In genomic region chr1:184039301-184039700, GRCm38 (mm10) we compare ENCODE assay signal across 28 mouse cellular contexts. TPM values are rescaled to one million over a fixed set of nuclear protein-coding genes. Genes with fewer than 3 reads are reported as not detected.
DNase-seq lines count a peak whose midpoint lies in the region; ATAC-seq lines count a peak whose summit lies in the region.
"Had no signal": no experiment of that assay in that cellular context is flagged by ENCODE, and none has a peak within 500 bp of the region (broad histone marks: within the 10 kb centered on the region; RNA-seq: fewer than 3 reads in every experiment).

No protein-coding gene starts in this region.

- peak; percentile 65 for DNase-seq in gastrocnemius, adult 18-20 months (ENCODE audit: low spot score)
- no peak for DNase-seq in gastrocnemius, postnatal 14 days
- DNase-seq in heart, postnatal 14 days, result no peak
- DNase-seq in lung, postnatal 10 days, result peak; percentile 56
- no peak for DNase-seq in lung, postnatal 4 days
- peak; percentile 31 for DNase-seq in gastrocnemius, postnatal 25 days
- DNase-seq: adrenal gland, postnatal 14 days; cerebellum, adult 8-10 months; cerebellum, postnatal 36 days; embryo, embryonic 11 days; kidney, adult 11 months; left cerebral cortex, postnatal 4 days; liver; retina, postnatal 1 day; right cerebral cortex, postnatal 25 days; thymus, postnatal 36 days had no signal

- no peak for ATAC-seq in heart, embryonic 13.5 days (ENCODE audit: extremely low read depth, insufficient number of reproducible peaks, low FRiP score, low TSS enrichment)
- no peak for ATAC-seq in kidney, embryonic 16.5 days (ENCODE audit: low FRiP score, low TSS enrichment)
- ATAC-seq: CD4-positive, CD25-positive, alpha-beta regulatory T cell, adult 4 months; forebrain, embryonic 16.5 days had no signal

- no peak overlapping the region for H3K9ac ChIP-seq in heart, embryonic 13.5 days
- no peak overlapping the region for H3K9ac ChIP-seq in kidney, embryonic 16.5 days (replicated peaks; ENCODE audit: low read length)
- H3K9ac ChIP-seq: embryonic facial prominence, embryonic 15.5 days; hindbrain, embryonic 13.5 days; liver, embryonic 15.5 days; lung, embryonic 15.5 days; neural tube, embryonic 12.5 days had no signal

- H3K4me1 ChIP-seq in heart, embryonic 13.5 days, result peaks cover 79% of the 10 kb centered on the region
- H3K4me1 ChIP-seq in kidney, embryonic 16.5 days (ENCODE audit: insufficient read depth, low read length), result peaks cover 14% of the 10 kb centered on the region

- H3K4me3 ChIP-seq in heart, embryonic 13.5 days, result no peak overlapping the region
- H3K4me3 ChIP-seq in kidney, embryonic 16.5 days (ENCODE audit: low read length), result no peak overlapping the region
- H3K4me3 ChIP-seq: embryonic facial prominence, embryonic 15.5 days; hindbrain, embryonic 13.5 days; liver, embryonic 15.5 days; lung, embryonic 15.5 days; neural tube, embryonic 12.5 days had no signal

- 91% methylated on average over 10 of the region's 10 CpGs for WGBS in heart, embryonic 13.5 days
- 85% methylated on average over 10 of the region's 10 CpGs for WGBS in kidney, embryonic 16.5 days

- peak overlapping the region; percentile 33; the same call in 1 of the 2 replicates for H3K4me2 ChIP-seq in heart, embryonic 13.5 days
- H3K4me2 ChIP-seq in kidney, embryonic 16.5 days (replicated peaks; ENCODE audit: low read depth, low read length), result no peak overlapping the region
- H3K4me2 ChIP-seq: embryonic facial prominence, embryonic 15.5 days; hindbrain, embryonic 13.5 days; liver, embryonic 15.5 days; lung, embryonic 15.5 days; midbrain, embryonic 11.5 days; neural tube, embryonic 12.5 days had no signal

- H3K27me3 ChIP-seq in heart, embryonic 13.5 days (replicated peaks), result no peaks in the 10 kb centered on the region
- no peaks in the 10 kb centered on the region for H3K27me3 ChIP-seq in kidney, embryonic 16.5 days (ENCODE audit: insufficient read depth, low read length)
- H3K27me3 ChIP-seq: embryonic facial prominence, embryonic 15.5 days; hindbrain, embryonic 13.5 days; liver, embryonic 15.5 days; lung, embryonic 15.5 days; neural tube, embryonic 12.5 days had no signal

- intact Hi-C loops in gastrocnemius, postnatal 14 days (cut with DNase I; ENCODE audit: low total_unique reads), result no loop called here
- intact Hi-C loops in heart, postnatal 14 days (cut with DNase I), result loop anchor here (10.0 kb wide), 1 partner anchor 196 kb away; no protein-coding TSS in a partner anchor

- no peaks in the 10 kb centered on the region for H3K9me3 ChIP-seq in heart, embryonic 13.5 days
- no peaks in the 10 kb centered on the region for H3K9me3 ChIP-seq in kidney, embryonic 16.5 days (ENCODE audit: low read length)
- H3K9me3 ChIP-seq: embryonic facial prominence, embryonic 15.5 days; hindbrain, embryonic 13.5 days; liver, embryonic 15.5 days; lung, embryonic 15.5 days; neural tube, embryonic 12.5 days had no signal

- peak overlapping the region; percentile 98; the same call in 1 of the 2 replicates for H3K27ac ChIP-seq in heart, embryonic 13.5 days (replicated peaks)
- H3K27ac ChIP-seq in kidney, embryonic 16.5 days (ENCODE audit: low read length), result no peak overlapping the region
- H3K27ac ChIP-seq: embryonic facial prominence, embryonic 15.5 days; hindbrain, embryonic 13.5 days; kidney, postnatal 0 days; liver, embryonic 15.5 days; lung, embryonic 15.5 days; macrophage; neural tube, embryonic 12.5 days had no signal

- peaks cover 28% of the 10 kb centered on the region for H3K36me3 ChIP-seq in heart, embryonic 13.5 days
- H3K36me3 ChIP-seq in kidney, embryonic 16.5 days (ENCODE audit: insufficient read depth, low read length), result no peaks in the 10 kb centered on the region
- H3K36me3 ChIP-seq: hindbrain, embryonic 13.5 days; liver, embryonic 15.5 days; lung, embryonic 15.5 days; neural tube, embryonic 12.5 days had no signal

RNA-seq across cellular contexts. Expression of gene 1700056E22Rik, which starts 5.2 kb away (rescaled TPM):
- under 1 TPM; 0.43 to 0.73 TPM for total RNA-seq in gastrocnemius, adult 18-20 months (2021)
- total RNA-seq in gastrocnemius, postnatal 14 days (2021), result 1 to 10 TPM; 1.6 to 1.9 TPM
- 2.4 TPM in 2 replicates for polyA plus RNA-seq in heart, embryonic 13.5 days (2015; fragmentation: Nextera tagmentation; extraction: Ambion mirVana)
- total RNA-seq in heart, postnatal 14 days (2021), result under 1 TPM; 0.68 to 0.74 TPM
- 1 to 10 TPM in 1 of 2 experiments, under 1 TPM in 1; 0.96 to 1.3 TPM for total RNA-seq in gastrocnemius, postnatal 25 days (2021)
- 1.6 and 1.7 TPM in 2 replicates for polyA plus RNA-seq in kidney, embryonic 16.5 days (2015; fragmentation: Nextera tagmentation; extraction: Ambion mirVana)

RNA-seq across cellular contexts. Expression of gene Dusp10, which starts 26.2 kb away (rescaled TPM):
- total RNA-seq in gastrocnemius, adult 18-20 months (2021), result 10 to 100 TPM; 12.9 to 17.0 TPM
- total RNA-seq in gastrocnemius, postnatal 14 days (2021), result 10 to 100 TPM; 14.0 to 28.0 TPM
- 12.1 and 13.2 TPM in 2 replicates for polyA plus RNA-seq in heart, embryonic 13.5 days (2015; fragmentation: Nextera tagmentation; extraction: Ambion mirVana)
- 1 to 10 TPM; 6.9 to 7.2 TPM for total RNA-seq in heart, postnatal 14 days (2021)
- 10 to 100 TPM; 20.2 to 32.6 TPM for total RNA-seq in gastrocnemius, postnatal 25 days (2021)
- polyA plus RNA-seq in kidney, embryonic 16.5 days (2015; fragmentation: Nextera tagmentation; extraction: Ambion mirVana), result 7.1 and 7.4 TPM in 2 replicates

Comparison
In these comparisons a context has a peak if more than half of its experiments do, and no peak if none do; other contexts are left out.
1. DNase-seq: peak in gastrocnemius, adult 18-20 months (single experiment), lung, postnatal 10 days (single experiment) and gastrocnemius, postnatal 25 days (single experiment); none in gastrocnemius, postnatal 14 days (single experiment), heart, postnatal 14 days (0 of 2) and lung, postnatal 4 days (0 of 2).